Mouse (Mus musculus) fibroblast of lung, adult 2 months (primary cell): Measurements from ENCODE around the gene Trex2.
A peak's percentile ranks its signal among the peaks of the same experiment; 100 is the strongest.

Experiments
- DNase-seq: peaks from one replicate; pipeline ENCODE4 v3.0.0-alpha.2; 2011; ENCODE audit warnings: low read depth

Trex2 gene

GRCm38 (mm10) chrX:73435252-73435651 is at the start of gene Trex2:
Gene Trex2 (minus strand): TSS chrX:73435344.
- no peak for DNase-seq

GRCm38 (mm10) chrX:73484870-73485269 is 49.7 kb upstream of the Trex2 start:
- DNase-seq: no peak

- no peak for DNase-seq
These were observed 48.9 kb upstream of the Trex2 start for GRCm38 (mm10) chrX:73484076-73484475.

GRCm38 (mm10) chrX:73483484-73483810 is 48.3 kb upstream of the Trex2 start, which contains the start of gene Bgn:
Gene Bgn (plus strand): TSS chrX:73483602.
- no peak for DNase-seq

GRCm38 (mm10) chrX:73482643-73483483 is 47.7 kb upstream of the Trex2 start:
- no peak for DNase-seq

DNA sequence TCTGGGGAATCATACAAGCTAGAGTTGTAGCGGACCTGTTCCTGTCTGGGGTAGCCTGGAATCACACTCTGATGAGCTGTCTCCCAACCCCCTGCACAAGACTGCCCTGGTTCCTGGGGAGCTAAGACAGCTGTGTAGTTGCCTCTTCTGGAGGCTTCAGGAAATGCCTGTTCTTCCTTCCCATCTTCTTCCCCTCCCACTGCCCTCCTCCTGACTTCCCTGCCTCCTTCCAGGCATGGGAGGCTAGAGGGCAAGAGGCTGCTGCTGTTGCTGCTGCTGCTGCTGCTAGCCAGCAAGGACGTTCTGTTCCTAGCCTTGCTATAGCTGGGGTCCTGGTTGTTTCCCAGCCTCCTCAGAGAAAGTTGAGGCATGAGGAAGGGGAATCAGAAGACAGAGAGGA is 45.2 kb upstream of the Trex2 start:
- no peak for DNase-seq

DNA sequence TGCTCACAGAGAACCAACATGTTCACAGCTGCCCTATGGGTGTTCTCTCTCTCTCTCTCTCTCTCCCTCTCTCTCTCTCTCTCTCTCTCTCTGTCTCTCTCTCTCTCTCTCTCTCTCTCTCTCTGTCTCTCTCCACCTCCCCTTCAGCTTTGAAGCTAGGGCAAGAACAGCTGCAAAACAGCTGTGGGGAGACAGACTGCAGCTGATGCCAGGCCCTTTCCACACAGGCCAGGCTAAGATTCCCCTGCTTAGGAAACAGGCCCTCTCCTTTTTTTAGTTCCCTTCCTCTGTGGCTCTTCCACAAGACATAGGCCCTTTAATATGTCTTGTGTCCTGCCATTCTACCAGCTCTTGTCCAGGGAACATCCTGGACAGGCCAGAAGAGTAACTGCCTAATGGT is 44.5 kb upstream of the Trex2 start:
- no peak for DNase-seq

GRCm38 (mm10) chrX:73477500-73477899 is 42.4 kb upstream of the Trex2 start:
- DNase-seq: no peak

DNA sequence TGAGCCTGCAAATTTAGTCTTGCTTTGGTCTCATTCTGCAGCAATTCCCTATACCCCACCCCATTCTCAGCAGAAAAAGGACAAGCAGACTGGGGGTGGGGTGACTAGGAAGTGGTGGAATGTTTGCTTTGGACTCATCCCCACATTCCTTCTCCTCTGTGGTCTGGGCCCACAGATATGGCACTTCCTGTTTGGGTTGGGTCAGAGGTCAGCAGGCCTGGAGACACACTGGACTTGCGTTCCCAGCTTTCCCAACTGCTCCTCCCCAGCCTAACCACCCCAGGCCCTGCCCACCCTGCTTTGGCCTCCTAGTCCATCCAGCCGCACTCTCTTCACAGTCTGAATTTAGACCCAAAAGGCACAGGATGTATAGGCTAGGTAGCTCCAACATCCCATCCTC is 41.5 kb upstream of the Trex2 start:
- DNase-seq: no peak

GRCm38 (mm10) chrX:73475658-73476256 is 40.6 kb upstream of the Trex2 start:
- no peak for DNase-seq

- DNase-seq: no peak
These were observed 39.4 kb upstream of the Trex2 start for GRCm38 (mm10) chrX:73474340-73475165.

- DNase-seq: no peak
These were observed 36.6 kb upstream of the Trex2 start for GRCm38 (mm10) chrX:73471764-73472163.

DNA sequence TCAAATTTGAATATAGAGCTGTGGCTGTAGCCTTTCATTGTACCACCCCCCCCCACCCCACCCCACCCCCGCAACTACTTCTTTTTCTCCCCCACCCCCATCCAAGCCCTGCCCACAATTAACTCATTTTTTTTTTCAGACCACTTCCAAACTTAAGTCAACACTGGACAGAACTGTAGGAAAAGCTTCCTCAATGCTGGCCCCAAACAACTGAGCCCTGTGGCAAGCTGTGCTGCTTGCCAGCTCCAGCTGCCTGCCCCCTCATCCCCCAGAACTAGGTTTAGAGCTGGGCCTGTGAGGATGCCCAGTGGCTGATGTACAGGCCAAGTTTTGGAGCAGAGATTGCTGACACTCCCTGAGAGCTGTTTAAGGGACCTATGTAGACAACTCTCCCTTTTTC is 33.6 kb upstream of the Trex2 start:
- DNase-seq: no peak

- DNase-seq: no peak
These were observed 33.2 kb upstream of the Trex2 start for GRCm38 (mm10) chrX:73468330-73468729.

GRCm38 (mm10) chrX:73467446-73468241 is 32.5 kb upstream of the Trex2 start:
- no peak for DNase-seq

DNA sequence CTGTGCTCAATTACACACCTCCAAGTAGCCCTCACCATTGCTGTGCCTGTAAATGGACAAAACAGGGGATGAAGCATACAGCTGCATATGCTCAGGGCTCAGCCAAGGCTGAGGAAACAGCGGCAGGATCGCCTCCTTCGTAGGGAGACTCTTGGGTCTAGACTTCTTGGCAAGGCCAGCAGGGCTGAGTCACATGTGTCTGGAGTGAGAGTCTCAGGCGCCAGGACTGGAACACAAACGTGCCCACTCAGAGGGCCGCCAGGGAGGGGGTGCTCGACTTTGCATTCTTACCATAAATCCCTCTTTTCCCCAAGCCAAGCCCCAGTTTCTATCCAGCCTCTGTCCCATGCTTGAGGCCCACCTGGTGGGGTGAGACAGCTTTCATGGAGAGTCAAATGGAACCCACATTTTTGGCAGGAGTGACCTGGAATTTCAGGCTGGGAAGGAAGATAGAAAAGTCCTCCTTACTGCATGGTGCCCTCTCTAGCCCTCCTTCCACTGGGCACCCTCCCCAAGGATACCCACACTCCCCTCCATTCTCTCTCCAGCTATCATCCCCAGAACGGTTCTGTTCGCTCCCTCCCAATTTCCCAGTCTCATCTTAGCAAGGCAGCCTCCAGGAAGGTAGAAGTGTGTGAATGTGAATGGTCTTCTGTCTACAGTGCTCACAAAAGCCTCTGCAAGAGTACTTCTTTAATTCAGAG is 30.5 kb upstream of the Trex2 start:
- DNase-seq: peak; percentile 83

GRCm38 (mm10) chrX:73460792-73461191 is 25.6 kb upstream of the Trex2 start:
- DNase-seq: no peak

- DNase-seq: peak; percentile 90
These were observed 23.8 kb upstream of the Trex2 start, which contains the start of gene Haus7 for GRCm38 (mm10) chrX:73458877-73459392. Gene Haus7 (minus strand): TSS chrX:73459044.

DNA sequence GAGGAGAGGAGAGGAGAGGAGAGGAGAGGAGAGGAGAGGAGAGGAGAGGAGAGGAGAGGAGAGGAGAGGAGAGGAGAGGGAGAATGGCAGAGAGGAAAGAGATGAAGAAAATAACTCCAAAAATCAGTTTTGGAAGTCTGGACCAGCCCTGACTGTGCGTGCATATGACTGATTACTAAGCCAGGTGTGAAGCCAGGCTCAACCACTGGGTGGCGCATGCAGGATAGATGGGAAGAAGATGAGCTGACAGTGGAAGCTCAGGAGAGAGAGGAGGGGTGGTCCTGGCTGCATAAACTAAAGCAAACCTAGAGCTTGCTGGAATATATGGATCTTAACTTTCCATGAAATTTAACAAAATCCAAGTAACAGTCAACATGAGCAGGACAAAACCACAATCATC is 16.8 kb upstream of the Trex2 start:
- DNase-seq: no peak

GRCm38 (mm10) chrX:73441428-73441827 is 6.3 kb upstream of the Trex2 start:
- DNase-seq: no peak

- DNase-seq: no peak
These were observed 2.3 kb downstream of the Trex2 start for GRCm38 (mm10) chrX:73432850-73433249.
